Mouse (Mus musculus): Measurements from ENCODE around the gene Epsti1.

DNA sequence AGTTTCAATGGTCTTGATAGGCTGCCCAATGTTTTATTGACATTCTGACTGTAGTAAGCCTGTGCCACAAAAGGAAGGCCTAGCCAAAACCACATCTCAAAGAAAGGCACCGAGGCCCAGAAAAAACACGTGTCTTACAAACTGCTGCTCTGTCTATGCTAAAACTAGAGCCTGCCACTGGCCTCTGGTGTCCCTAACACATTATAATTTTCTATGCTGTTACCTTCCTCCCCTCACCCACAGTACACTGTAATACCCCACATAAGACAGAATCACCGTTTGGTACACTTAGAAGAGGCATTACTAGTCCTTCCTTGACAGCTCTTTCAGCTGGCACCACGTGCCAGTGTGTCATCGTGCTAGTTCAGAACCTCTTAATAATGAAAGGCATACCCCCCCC lies 36.4 kb upstream of the Epsti1 start:
- TF ChIP-seq POLR2A (IDR thresholded peaks at IDR 0.05; ENCODE audit: control insufficient read depth in 1 of 2, insufficient read depth in 1 of 2, low read depth in 1 of 2, low read length in 2 of 2, poor library complexity in 1 of 2) (no peak), CTCF (IDR thresholded peaks at IDR 0.05 in 2 of 3, conservative IDR thresholded peaks at IDR 0.05 in 1 of 3; ENCODE audit: control insufficient read depth in 1 of 3, insufficient read depth in 1 of 3, low read depth in 2 of 3, low read length in 3 of 3, poor library complexity in 1 of 3, severe bottlenecking in 1 of 3) (no peak), NELFE (IDR thresholded peaks at IDR 0.05; ENCODE audit: low read depth, low read length) (no peak), RCOR1 (IDR thresholded peaks at IDR 0.05; ENCODE audit: low read depth, low read length) (no peak), USF1 (IDR thresholded peaks at IDR 0.05; ENCODE audit: low read depth, low read length) (no peak)
